Mouse (Mus musculus): Measurements from ENCODE around the gene Mrpl12.

- TF ChIP-seq POLR2A (IDR thresholded peaks at IDR 0.05; ENCODE audit: low read depth, low read length) (no peak), CTCF (conservative IDR thresholded peaks at IDR 0.05; ENCODE audit: insufficient read depth, insufficient read length, low read depth, low read length) (no peak)
Observed at GRCm38 (mm10) chr11:120520498-120520897, 36.1 kb downstream of the Mrpl12 start.

Measured in kidney, adult 2 months (tissue).